Mouse (Mus musculus) urinary bladder, postnatal 14 days (tissue): ENCODE measurements at regions not wholly inside any gene's neighbourhood (a gene's known extent, or its start where the extent isn't known, plus 50 kb on each side); places are given as distances from the start of the nearest gene placed in this dataset.

Source experiments
- DNase-seq: peaks from one replicate; pipeline ENCODE4 v3.0.0; 2021; ENCODE audit warnings: low spot score

GRCm38 (mm10) chr7:37908618-37909130, 114.7 kb downstream of the Uri1 start:
- no peak for DNase-seq

- DNase-seq = peak; percentile 14
These were observed 120.4 kb upstream of the Zfp536 start for GRCm38 (mm10) chr7:37893885-37894284.

GRCm38 (mm10) chr7:37874382-37874781, 100.9 kb upstream of the Zfp536 start:
- DNase-seq = no peak

GRCm38 (mm10) chr7:37870956-37871355, 97.5 kb upstream of the Zfp536 start:
- DNase-seq = no peak

GRCm38 (mm10) chr7:37866468-37866867, 93.0 kb upstream of the Zfp536 start:
- no peak for DNase-seq

- no peak for DNase-seq
These were observed 78.0 kb upstream of the Zfp536 start for GRCm38 (mm10) chr7:37851471-37851870.

- no peak for DNase-seq
These were observed 71.8 kb upstream of the Zfp536 start for GRCm38 (mm10) chr7:37845201-37845600.

GRCm38 (mm10) chr7:37842000-37842513, 68.6 kb upstream of the Zfp536 start:
- DNase-seq = peak; percentile 10

GRCm38 (mm10) chr7:37841549-37841948, 68.1 kb upstream of the Zfp536 start:
- no peak for DNase-seq

- DNase-seq = no peak
These were observed 64.4 kb upstream of the Zfp536 start for GRCm38 (mm10) chr7:37837883-37838282.

GRCm38 (mm10) chr7:37837372-37837771, 63.9 kb upstream of the Zfp536 start:
- DNase-seq = no peak

- DNase-seq = no peak
These were observed 60.0 kb upstream of the Zfp536 start for GRCm38 (mm10) chr7:37833420-37833819.

GRCm38 (mm10) chr7:37832322-37832721, 58.9 kb upstream of the Zfp536 start:
- DNase-seq = no peak

GRCm38 (mm10) chr7:37825766-37826165, 52.3 kb upstream of the Zfp536 start:
- DNase-seq = no peak
